Mouse (Mus musculus): ENCODE measurements around the gene Fcna. TPM values are rescaled to one million over a fixed set of nuclear protein-coding genes. Genes with fewer than 3 reads are reported as not detected.
A peak's percentile ranks its signal among the peaks of the same experiment; 100 is the strongest.

Gene Fcna
- polyA plus RNA-seq, 1 experiment: 0.97 TPM

GRCm38 (mm10) chr2:25639890-25640289, 12.1 kb upstream of the Fcna start:
- DNase-seq (ENCODE audit: low read depth): peak; percentile 64
- TF ChIP-seq CTCF (IDR thresholded peaks at IDR 0.05; ENCODE audit: borderline replicate concordance, extremely low read depth, insufficient read depth, insufficient read length) (peak; percentile 72; the same call in 1 of the 2 replicates), POLR2A (IDR thresholded peaks at IDR 0.05; ENCODE audit: borderline replicate concordance, extremely low read depth, insufficient read depth, insufficient read length, poor library complexity, severe bottlenecking) (no peak)

- no peak for DNase-seq (ENCODE audit: low read depth)
- TF ChIP-seq POLR2A (IDR thresholded peaks at IDR 0.05; ENCODE audit: borderline replicate concordance, extremely low read depth, insufficient read depth, insufficient read length, poor library complexity, severe bottlenecking): no peak
Observed at GRCm38 (mm10) chr2:25634046-25634445, 6.2 kb upstream of the Fcna start.

- TF ChIP-seq POLR2A (IDR thresholded peaks at IDR 0.05; ENCODE audit: borderline replicate concordance, extremely low read depth, insufficient read depth, insufficient read length, poor library complexity, severe bottlenecking): no peak
- no peak for TF ChIP-seq CTCF (IDR thresholded peaks at IDR 0.05; ENCODE audit: borderline replicate concordance, extremely low read depth, insufficient read depth, insufficient read length)
- DNase-seq (ENCODE audit: low read depth): no peak
Observed at GRCm38 (mm10) chr2:25633616-25634015, 5.8 kb upstream of the Fcna start.

- no peak for DNase-seq (ENCODE audit: low read depth)
- no peak for TF ChIP-seq POLR2A (IDR thresholded peaks at IDR 0.05; ENCODE audit: borderline replicate concordance, extremely low read depth, insufficient read depth, insufficient read length, poor library complexity, severe bottlenecking)
- no peak for TF ChIP-seq CTCF (IDR thresholded peaks at IDR 0.05; ENCODE audit: borderline replicate concordance, extremely low read depth, insufficient read depth, insufficient read length)
Observed at GRCm38 (mm10) chr2:25628738-25629137, 908 bp upstream of the Fcna start.

DNA sequence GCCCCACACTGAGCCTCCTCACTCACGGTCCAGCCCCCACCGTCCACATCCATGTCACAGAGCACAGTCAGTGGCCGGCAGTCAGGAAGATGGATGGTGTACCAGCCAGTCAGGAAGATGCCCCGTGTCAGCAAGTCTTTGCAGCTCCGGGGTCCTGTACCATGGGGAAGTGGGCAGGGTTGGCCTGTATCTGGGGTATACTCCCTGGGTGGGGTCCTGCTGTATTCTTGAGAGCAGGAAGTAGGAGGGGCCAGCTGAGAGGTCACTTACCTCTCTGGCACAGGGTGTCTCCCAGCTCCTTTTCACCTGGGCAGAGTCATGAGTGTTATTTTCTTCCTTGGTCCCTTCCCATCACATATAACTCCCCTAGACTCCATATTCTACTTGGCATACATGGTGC, 1.8 kb downstream of the Fcna start:
- no peak for DNase-seq (ENCODE audit: low read depth)
- no peak for TF ChIP-seq POLR2A (IDR thresholded peaks at IDR 0.05; ENCODE audit: borderline replicate concordance, extremely low read depth, insufficient read depth, insufficient read length, poor library complexity, severe bottlenecking)
- no peak for TF ChIP-seq CTCF (IDR thresholded peaks at IDR 0.05; ENCODE audit: borderline replicate concordance, extremely low read depth, insufficient read depth, insufficient read length)

DNA sequence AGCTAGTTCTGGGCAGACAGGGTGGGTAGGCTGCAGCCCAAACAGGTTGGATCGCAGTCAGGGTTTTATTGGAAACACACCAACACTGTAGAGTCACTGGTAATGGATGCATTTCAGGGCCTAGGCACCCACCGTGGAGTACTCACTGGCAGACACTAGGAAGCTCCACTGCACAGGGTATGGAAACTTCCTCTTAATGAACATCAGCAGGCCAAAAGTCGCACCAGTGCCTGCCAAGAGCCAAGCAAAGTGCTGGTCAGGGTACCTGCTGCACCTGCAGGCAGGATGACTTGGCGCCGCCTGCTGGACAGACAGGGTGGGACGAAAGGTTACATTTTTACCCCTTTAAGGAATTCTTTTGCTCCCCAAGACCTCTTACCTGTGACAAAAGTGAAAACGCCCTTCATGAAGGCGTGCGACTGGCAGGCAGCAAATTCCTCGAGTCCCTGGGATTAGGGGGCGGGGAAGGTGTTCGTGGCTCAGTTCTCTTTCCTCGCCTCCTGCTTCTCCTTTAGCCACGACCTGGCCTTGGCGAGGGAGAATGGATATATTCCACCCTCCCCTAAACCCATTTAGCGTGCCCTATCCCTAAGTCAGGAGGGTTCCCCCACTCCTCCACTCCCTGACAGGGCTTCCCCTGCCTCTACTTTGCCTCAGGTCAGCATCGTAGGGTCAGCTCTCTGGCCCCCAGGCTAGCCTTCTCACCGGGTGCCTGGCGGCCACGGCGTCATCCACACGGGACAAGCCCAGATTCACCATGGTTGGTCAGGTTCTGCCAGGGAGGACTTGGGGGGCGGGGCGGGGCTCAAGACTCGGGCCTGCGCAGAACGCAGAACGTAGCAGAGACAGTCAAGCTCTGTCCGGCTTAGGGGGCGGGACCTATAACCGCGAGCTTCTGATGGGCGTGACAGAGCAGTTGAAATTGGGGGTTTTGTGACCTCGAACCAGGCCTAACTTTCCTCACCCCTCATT, 6.3 kb downstream of the Fcna start, which contains the start of gene Tmem141:
Tmem141 (minus strand) TSS at position 777 of the 972 bp plus-strand sequence.
- TF ChIP-seq POLR2A (IDR thresholded peaks at IDR 0.05; ENCODE audit: borderline replicate concordance, extremely low read depth, insufficient read depth, insufficient read length, poor library complexity, severe bottlenecking) (no peak), CTCF (IDR thresholded peaks at IDR 0.05; ENCODE audit: borderline replicate concordance, extremely low read depth, insufficient read depth, insufficient read length) (peak; percentile 70)
- peak; percentile 92 for DNase-seq (ENCODE audit: low read depth)

DNA sequence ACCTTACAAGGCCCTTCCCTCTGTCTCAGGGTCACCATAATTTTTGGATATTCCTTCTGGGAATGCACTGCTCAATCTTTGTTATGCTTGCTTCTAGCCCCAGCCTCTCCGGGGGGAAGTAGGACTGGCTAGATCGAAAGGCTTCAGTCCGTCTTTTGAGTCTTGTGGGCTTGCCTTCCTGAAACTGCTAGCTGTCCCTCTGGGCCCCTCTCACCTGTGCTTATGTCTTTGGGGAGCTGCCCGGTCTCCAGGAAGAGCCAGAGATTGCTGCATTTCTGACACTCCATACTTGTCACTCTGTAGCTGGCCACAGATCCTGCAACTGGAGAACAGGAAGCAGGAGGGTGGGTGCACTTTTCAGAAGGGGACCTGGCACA, 7.0 kb downstream of the Fcna start:
- DNase-seq (ENCODE audit: low read depth): no peak
- TF ChIP-seq CTCF (IDR thresholded peaks at IDR 0.05; ENCODE audit: borderline replicate concordance, extremely low read depth, insufficient read depth, insufficient read length): no peak

GRCm38 (mm10) chr2:25620386-25620785, 7.4 kb downstream of the Fcna start:
- no peak for TF ChIP-seq POLR2A (IDR thresholded peaks at IDR 0.05; ENCODE audit: borderline replicate concordance, extremely low read depth, insufficient read depth, insufficient read length, poor library complexity, severe bottlenecking)
- TF ChIP-seq CTCF (IDR thresholded peaks at IDR 0.05; ENCODE audit: borderline replicate concordance, extremely low read depth, insufficient read depth, insufficient read length): no peak
- DNase-seq (ENCODE audit: low read depth): no peak

GRCm38 (mm10) chr2:25617578-25617977, 10.3 kb downstream of the Fcna start, which contains the start of gene Ccdc183:
TSS of gene Ccdc183 (minus strand) at chr2:25617678.
- TF ChIP-seq POLR2A (IDR thresholded peaks at IDR 0.05; ENCODE audit: borderline replicate concordance, extremely low read depth, insufficient read depth, insufficient read length, poor library complexity, severe bottlenecking): no peak
- TF ChIP-seq CTCF (IDR thresholded peaks at IDR 0.05; ENCODE audit: borderline replicate concordance, extremely low read depth, insufficient read depth, insufficient read length): no peak
- DNase-seq (ENCODE audit: low read depth): no peak

GRCm38 (mm10) chr2:25616398-25616797, 11.4 kb downstream of the Fcna start:
- peak; percentile 12 for DNase-seq (ENCODE audit: low read depth)
- no peak for TF ChIP-seq POLR2A (IDR thresholded peaks at IDR 0.05; ENCODE audit: borderline replicate concordance, extremely low read depth, insufficient read depth, insufficient read length, poor library complexity, severe bottlenecking)
- TF ChIP-seq CTCF (IDR thresholded peaks at IDR 0.05; ENCODE audit: borderline replicate concordance, extremely low read depth, insufficient read depth, insufficient read length): no peak

- no peak for TF ChIP-seq CTCF (IDR thresholded peaks at IDR 0.05; ENCODE audit: borderline replicate concordance, extremely low read depth, insufficient read depth, insufficient read length)
- DNase-seq (ENCODE audit: low read depth): no peak
Observed at GRCm38 (mm10) chr2:25608671-25609070, 19.2 kb downstream of the Fcna start.

Data from brain, embryonic 14.5 days (tissue).